Mouse (Mus musculus) frontal cortex, postnatal 10 days (tissue): Measurements from ENCODE around the gene Ap1b1.

Experiments used
- DNase-seq, 2 experiments: peaks; one replicate each; pipeline ENCODE4 v3.0.0; 2022; ENCODE audit warnings: low spot score in 2 of 2, mixed read lengths in 1 of 2

Gene Ap1b1

DNA sequence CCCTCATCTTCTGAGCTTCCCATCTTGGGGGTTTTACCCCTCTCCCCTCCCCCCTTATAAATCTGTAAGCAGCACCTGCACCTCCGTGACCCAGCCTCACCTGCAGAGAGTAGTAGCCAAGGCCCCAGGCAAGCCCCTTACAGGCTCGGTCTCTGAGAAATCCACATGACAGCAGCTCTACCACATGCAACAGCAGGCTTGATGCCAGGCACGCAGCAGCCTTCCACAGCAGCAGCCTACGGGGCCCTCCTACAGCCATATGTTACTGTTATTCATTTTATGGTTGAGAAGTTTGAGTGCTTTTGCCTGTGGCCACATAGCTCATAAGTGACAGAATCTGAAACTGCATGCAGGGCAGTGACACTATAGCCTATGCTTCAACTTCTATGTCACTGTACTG is 48.8 kb downstream of the Ap1b1 start:
- peak; percentile 57 for DNase-seq

DNA sequence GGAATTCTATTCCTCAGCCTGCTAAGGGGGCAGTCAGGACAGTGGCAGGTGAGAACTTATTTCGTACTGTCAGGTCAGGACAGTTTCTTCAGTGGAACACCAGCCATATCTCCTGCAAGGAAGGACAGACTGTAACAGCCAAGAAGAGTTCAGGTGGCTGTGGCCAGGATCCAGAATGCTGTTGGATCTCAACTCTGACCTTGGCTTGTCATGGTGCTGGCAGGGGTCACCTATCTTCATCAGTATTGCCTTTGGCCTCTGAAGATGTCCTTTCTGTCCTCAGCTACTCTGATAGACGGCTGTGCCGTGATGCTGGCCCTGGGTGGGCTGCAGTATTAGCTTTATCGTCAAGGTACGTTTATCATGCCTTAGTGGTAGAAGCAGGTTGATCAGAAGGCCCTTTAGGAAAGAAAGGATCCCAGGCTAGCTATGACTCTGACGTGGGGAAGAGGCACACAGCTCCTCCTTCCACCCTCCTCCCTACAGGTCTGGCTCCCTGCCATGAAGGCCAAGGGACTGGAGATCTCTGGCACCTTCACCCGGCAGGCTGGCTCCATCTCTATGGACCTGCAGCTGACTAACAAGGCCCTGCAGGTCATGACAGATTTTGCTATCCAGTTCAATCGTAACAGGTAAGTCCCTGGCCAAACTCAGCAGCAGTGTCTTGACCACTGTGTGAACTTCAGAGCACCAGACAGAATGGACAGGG is 50.7 kb downstream of the Ap1b1 start:
- no peak for DNase-seq

DNA sequence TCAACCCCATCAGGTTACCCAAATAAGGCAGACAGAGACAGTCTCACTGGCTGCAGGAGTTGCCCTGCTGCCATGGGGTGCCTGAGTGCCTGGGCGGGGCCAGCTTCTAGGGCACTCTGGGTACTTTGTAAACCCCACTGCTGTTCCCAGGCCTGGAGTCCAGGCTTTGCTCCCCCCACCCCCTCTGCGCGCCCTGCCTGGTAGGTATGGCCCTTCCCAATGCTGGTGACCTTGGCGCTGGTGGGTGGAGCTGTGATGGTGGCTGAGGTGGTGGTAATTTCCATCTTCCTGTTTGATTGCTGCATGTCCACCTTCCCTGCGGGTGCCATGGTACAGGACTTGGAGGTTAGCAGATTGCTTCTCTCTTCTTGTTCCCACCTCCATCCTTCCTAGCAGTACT is 54.0 kb downstream of the Ap1b1 start:
- no peak for DNase-seq

DNA sequence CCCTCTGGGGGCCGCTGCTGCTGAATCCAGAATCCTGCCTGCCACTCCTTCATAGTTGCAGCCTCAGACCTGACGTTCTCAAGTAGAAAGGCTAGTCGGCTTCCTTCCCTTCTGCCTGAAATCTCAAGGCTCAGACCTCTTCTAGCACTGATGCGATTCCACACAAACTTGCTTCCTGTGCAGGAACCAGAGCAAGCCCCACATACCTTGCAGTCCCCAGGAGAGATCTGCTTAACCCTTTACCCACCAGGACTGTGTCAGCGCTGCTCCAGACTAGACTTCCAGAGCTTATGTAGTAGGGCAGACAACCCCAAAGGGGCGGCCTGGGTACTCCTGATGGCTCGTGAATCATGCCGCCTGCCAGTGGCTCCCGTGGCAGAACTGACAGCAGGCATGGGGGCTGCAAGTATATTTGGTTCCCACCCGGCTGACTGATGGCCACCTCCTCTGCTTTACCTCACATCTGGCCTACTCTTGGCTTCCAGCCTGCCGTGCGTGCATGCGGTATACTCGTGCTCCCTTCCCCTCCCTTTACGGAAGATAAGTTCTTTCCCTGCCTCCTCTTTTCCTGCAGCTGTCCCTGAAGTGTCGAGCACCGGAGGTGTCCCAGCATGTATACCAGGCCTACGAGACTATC is 54.6 kb downstream of the Ap1b1 start:
- DNase-seq: peak in 1 of 2 experiments; percentile 55

DNA sequence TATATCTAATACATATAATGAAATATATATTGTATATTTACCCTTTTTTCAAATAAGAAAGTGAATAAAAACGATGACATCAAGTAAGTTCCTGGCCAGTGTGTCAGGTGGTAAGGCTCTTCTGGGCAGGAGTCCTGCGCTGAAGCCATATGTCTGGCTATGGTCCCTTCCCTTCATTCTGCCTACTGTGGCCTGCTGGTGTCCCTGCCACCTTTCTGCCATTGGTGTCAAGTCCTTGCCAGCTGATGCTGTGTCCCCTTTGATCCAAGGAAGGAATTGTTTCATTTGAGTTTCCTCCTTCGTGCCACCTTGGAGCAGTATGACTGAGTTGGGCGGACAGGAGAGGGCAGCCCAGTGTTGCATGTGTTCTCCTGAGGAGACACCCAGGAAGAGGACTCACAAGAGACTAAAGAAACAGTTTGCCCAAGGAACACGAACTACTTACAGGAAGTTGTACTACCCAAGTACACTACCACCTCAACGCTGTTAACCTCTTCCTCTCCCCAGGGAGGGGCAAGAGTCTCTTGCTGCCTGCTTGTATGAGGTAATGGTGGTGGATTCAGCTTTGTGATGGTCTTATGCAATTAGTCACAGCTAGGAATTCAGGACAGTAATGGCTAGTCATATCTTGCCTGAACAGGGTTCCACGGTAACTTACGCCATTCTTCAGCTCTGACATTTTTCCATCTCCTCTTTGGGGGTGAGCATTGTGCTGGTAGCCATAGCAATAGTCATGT is 56.2 kb downstream of the Ap1b1 start:
- DNase-seq: no peak

DNA sequence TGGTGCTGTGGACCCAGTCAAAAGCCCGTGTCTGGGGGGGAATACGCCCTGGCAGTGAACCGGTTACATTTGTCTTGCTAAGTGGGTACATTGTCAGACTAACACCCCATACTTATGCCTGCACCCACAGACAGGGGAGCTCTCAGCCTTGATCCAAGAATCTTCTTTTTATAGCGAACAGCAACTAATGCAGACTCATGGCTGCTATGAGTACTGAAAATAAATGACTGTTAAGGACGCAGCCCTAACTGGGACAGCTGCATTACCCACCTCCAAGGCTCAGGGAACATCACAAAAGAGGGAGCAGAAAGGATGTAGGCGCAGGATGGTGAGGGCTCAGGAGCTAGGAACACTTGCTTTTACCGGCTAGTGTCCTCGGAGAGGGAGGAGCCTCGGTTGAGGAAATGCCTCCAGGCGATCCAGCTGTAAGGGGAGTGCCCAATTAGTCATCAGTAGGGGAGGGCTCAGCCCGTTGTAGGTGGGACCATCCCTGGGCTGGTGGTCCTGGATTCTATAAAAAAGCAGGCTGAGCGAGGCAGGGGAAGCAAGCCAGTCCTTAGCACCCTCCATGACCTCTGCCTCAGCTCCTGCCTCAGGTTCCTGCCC is 59.8 kb downstream of the Ap1b1 start:
- DNase-seq: no peak

DNA sequence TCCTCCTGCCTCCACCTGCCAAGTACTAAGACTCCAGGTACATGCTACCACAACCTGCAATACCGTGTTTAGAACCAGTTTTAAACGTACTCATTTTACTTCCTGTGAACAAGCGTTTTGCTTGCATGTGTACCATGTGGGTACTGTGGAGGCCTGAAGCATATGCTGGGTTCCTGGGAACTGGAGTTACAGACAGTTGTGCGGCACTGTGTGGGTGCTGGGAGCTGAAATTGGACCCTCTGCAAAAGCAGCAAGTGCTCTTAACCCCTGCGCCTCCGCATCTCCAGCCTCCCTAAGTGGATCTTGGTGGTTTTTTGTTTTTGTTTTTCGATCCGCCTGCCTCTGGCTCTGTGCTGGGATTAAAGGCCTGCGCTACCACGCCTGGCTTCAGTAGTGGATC is 65.0 kb downstream of the Ap1b1 start:
- DNase-seq: no peak

DNA sequence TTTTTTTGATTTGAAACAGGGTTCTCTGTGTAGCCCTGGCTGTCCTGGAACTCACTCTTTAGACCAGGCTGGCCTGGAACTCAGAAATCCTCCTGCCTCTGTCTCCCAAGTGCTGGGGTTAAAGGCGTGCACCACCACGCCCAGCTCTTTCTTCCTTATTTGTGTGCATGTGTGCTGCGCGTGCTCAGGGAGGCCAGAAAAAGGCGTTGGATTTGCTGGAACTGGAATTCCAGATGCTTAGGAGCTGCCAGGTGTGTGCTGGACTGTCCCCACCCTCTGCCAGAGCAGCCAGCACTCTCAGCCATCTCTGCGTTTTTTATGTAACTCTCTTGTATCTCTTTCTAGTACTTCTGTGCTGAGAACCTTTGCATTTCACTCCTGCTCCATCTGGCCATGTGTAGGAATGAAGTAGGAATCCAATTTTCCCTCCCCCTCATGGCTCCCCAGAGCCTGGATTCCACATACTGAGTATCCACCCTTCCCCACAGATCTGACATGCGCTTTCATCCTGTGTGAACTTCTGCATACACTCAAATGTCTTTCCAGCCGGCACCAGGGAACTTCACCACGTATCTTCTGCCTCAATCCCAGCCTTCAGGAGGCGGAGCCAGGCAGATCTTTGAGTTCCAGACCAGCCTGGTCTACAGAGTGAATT is 65.7 kb downstream of the Ap1b1 start:
- no peak for DNase-seq

DNA sequence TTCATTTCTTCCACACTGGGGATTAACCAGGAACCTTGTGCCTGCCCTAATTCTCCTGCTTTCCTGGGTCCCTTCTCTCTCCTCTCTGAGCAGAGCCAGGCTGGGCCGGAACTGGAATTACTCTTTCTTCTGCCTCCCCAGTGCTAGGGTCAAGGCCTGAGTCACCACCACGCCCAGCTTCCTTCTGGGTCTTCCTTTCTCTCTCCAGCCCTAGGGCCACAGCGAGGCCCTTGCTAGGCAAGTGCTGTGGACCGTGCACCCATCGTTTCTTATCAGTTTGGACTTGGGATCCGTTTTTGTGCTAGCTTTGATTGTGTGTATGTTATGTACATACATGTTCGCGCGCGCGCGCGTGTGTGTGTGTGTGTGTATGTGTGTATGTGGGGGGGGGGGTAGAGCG is 67.5 kb downstream of the Ap1b1 start:
- DNase-seq: no peak

DNA sequence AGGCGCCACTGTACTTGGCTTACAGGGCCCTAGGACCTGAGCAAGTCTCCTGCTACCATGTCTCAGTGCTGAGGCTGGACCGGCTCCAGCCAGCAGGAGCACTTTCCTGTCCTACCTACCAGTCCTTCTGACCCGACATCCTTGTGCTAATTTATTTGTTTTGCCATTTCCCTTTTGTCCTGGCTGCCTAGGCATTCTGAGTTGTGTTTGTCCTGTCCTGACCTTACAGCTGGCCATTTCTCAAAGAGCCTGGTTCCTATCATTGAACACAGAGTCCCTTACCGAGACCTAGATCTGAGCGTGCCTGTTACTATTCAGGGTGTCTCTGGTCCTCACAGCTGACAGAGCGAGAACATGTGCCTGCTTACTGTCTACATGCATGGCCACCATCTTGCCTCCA is 68.2 kb downstream of the Ap1b1 start:
- no peak for DNase-seq

DNA sequence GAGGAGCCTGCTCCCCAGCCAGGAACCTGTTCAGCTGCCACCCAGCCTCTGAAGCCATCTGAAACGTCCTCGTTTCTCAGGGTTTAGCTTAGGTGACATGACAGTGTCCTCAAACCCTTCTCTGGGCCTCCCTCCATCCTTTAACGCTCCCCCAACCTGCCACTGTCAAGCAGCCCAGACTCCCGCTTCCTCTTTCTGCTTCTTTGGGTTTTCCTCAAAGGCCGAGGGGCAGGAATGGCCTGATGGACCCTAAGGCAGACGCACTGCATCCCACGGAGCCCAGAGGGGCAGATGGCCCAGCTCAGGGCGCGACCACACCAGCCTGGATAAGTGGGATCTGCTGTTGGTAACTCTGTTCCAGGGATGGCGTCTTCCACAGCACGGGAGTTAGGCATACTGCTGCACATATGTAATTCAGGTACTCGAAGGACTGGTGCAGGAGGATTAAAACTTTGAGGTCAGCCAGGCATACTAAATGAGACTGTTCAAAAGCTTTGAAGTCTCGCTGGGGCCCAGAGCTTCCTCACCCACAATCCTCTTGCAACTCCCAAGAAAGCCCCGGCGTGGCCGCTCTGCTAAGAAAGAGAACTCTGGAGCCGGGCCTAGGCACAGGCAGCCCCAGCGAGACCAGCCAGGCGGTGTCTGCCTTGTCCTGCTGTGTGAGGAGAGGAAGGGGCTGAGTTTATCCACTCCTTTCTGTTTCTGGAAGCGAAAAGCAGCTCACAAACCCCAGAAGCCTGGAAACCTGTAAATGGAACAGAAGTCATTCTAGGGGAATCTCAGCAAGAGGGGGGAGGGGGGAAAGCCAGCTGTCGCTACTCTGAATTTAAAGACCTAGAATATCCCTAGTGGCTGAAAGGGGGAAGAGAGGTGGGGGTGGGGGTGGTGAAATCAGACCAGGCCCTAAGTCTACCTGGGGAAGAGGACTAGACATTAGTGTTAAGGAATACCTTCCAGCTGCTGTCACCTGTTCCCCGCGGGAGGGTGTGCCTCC is 69.6 kb downstream of the Ap1b1 start:
- no peak for DNase-seq

DNA sequence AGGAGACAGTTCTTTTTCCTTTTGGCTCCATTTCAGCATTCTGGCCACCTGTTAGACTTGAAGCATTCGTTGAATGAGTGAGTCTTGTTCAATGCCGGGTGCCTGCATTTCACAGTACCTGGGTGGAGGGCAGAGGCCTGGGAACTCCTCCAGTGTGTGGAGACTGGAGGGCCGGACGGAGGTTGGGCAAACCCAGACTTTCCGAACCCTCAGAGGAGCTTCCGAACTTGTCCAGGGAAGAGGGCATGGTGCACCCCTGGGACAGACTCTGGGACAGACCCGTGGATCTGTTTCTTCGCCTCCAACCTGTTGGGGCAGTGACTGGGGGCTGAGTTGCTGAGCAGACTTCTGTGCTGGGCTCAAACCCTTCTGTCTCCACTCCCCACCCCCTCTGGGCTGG is 70.4 kb downstream of the Ap1b1 start:
- DNase-seq: no peak

DNA sequence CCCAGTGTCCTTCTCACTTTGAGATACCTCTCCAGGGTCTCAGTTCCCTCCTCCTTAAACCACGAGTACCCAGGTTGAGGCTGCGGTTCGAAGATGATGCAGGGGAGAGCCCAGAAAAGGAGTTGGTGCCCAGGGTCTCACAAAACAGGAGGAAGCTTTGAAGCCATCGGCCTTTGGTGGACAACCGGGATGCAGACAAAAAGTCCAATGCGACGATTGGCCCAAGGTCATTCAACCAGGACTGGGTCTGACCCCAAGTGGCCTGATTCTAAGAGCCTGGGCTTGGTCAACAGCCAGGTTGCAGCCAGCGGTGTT is 70.9 kb downstream of the Ap1b1 start:
- DNase-seq: no peak

DNA sequence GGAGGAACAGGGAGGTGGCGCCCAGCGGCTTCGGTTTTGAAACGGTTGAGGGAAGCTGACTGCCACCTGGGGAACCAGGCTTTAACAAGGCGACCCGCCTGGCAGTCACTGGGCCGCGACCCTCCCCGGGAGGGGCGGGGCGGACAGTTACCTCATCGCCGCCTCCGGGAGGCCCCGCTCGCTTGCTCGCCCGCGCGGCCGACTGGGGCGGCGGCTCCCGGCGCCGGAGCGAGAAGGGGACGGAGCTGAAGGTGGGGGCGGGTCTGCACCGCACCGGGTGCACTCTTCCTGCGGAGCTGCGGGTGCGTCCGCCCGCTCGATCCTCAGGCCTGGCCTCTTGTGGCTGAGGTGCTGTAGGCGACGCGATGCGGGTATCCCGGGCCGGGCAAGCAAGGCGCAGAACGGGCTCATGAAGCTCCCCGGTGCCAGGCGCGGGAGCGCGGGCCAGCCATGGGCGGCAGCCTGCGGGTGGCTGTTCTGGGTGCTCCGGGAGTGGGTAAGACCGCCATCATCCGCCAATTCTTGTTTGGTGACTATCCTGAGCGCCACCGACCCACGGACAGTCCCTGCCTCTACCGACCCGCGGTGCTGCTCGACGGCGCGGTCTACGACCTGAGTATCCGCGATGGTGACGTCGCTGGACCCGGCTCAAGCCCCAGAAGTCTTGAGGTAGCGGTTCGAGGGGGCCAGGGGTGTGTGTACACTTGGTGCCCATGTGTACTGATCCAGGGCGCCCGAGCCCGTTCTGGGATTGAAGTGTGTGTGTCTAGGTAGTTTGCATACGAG is 71.4 kb downstream of the Ap1b1 start, which contains the start of gene Rasl10a:
Rasl10a (plus strand) TSS at position 273 of the 786 bp plus-strand sequence.
- DNase-seq: peak in 1 of 2 experiments; percentile 38

DNA sequence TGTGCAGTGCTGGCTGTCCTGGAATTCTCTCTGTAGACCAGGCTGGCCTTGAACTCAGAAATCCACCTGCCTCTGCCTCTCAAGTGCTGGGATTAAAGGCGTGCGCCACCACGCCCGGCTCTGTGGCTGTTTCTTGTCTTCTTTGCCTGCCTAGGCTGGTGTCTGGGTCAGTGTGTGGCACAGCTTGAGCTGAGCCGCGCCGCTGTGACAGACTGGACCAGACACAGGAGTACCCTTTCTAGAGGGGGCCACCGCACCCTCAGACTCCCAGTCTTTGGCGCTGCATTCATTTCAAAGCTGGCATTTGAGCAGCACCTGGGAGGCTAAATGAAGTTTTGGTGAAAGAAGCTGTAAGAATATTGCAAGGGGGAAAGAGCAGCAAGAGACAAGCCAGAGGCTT is 72.2 kb downstream of the Ap1b1 start:
- no peak for DNase-seq

DNA sequence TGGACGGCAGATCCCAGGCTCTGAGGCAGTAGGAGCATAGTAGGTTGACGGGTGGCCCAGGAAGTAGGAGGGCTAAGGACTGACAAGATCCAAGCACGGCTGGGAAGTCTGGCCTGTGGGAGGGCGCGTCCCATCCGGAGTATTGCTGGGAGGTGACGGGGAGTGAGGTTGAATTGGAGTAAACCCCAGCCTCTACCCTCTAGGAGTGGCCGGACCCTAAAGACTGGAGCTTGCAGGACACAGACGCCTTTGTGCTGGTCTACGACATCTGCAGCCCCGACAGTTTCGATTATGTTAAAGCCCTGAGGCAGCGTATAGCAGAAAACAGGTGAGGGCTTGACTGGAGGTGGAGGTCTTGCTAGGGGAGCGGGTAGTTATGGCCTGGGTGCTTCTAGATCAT is 72.6 kb downstream of the Ap1b1 start:
- no peak for DNase-seq

DNA sequence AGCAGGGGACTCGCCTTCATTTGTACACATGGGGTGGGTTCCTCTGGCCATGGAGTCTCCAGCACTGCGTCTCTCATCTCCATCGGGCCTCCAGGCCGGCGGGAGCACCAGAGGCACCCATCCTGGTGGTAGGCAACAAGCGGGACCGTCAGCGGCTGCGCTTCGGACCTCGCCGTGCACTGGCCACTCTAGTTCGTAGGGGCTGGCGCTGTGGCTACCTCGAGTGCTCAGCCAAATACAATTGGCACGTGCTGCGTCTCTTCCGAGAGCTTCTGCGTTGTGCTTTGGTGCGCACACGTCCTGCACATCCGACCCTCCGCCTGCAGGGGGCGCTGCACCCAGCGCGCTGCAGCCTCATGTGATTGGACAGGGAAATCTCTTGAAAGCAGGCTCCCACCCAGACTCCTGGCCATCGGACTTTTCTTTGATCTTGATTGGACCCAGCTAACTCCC is 73.1 kb downstream of the Ap1b1 start:
- DNase-seq: peak; percentile 44 to 59

DNA sequence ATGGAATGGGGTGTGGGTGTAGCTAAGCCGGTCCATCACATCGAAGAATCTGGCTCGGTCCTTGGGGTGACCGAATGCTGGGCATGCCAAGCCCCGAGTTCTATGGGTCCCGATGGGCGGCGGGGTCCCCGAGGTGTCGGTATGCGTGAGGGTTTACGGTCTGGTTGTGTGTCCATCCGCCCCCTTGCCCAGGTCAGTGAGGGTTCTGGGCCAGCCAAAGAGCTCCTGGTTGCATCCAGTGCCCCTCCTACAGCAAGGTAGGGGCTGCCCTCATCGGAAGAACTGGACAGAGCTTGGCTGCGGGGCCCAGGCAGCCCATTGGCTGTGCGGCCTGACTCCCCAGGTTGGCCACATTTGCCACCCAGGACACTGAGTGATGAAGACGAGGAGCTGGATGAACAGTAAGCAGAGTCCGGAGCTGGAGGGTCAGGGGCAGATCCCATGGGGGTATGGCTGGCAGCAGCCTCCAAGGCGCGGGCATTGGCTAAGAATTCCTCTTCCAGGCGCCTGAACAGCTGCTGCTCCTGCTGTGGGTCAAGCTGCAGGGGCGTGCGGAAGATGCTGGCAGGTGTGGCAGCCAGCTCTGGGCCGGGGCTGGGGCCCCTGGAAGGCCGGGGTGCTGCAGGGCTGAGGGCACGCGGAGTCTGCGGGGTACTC is 74.3 kb downstream of the Ap1b1 start:
- peak in 1 of 2 experiments; percentile 33 for DNase-seq

DNA sequence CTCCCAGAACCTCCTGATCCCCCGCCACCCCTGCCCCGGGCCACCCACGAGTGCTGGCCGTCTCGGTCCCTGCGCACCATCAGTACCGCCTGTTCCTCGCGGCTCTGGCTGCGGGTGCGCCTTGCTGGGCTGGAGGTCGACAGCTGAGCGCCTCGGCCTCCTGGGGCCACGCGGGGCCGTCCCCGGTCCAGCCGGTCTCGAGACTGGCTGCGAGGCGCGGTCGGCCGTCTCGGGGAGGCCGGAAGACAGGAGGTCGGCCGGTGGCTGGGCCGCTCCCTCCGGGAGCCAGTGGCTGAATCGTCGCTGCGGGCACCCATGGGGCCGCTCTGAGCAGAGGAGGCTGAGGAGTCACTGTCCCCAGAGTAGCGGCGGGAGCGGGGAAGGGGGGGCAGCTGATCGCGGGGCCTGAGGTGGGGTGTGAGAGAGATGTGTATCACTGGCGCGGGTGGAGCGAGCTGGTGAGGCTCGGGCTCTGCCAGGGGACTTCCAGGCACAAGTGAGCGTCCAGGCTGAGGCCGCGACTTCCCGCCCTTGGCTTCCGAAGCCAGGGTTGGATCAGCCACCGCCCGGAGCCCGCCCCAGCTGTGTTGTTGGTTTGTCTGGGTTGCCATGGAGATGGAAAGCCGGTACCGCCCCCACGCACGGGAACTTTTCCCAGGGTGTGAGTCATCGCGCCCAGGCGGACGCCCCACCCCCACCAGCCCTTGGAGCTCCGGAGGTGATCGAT is 75.0 kb downstream of the Ap1b1 start:
- DNase-seq: peak; percentile 90
